Mouse (Mus musculus): ENCODE measurements around the gene Pabpn1. TPM values are rescaled to one million over a fixed set of nuclear protein-coding genes. Genes with fewer than 3 reads are reported as not detected.

Pabpn1 gene
- total RNA-seq, 2 experiments from 2014 or later, result 215 to 319 TPM

Other genes starting within 250 kb of the Pabpn1 start
- gene 1700123O20Rik, start 206.3 kb upstream of the Pabpn1 start, total RNA-seq (2014; fragmentation: Nextera tagmentation), result 44.3 and 69.7 TPM in 2 replicates
- gene 1700123O20Rik, start 206.3 kb upstream of the Pabpn1 start, total RNA-seq (2017), result 42.2 and 50.0 TPM in 2 replicates
- 236 and 252 TPM in 2 replicates for gene Acin1, start 205.6 kb upstream of the Pabpn1 start, total RNA-seq (2014; fragmentation: Nextera tagmentation)
- 198 and 208 TPM in 2 replicates for gene Acin1, start 205.6 kb upstream of the Pabpn1 start, total RNA-seq (2017)
- gene Gm29776, start 193.7 kb upstream of the Pabpn1 start, total RNA-seq (2014; fragmentation: Nextera tagmentation), result 0.15 TPM in 1 of 2 replicates, not detected in the other
- gene Gm29776, start 193.7 kb upstream of the Pabpn1 start, total RNA-seq (2017), result 0.22 TPM in 1 of 2 replicates, not detected in the other
- 23.1 and 45.9 TPM in 2 replicates for gene Cebpe, start 180.3 kb upstream of the Pabpn1 start, total RNA-seq (2014; fragmentation: Nextera tagmentation)
- 57.2 and 63.7 TPM in 2 replicates for gene Cebpe, start 180.3 kb upstream of the Pabpn1 start, total RNA-seq (2017)
- gene Slc7a8, start 110.6 kb upstream of the Pabpn1 start, total RNA-seq (2014; fragmentation: Nextera tagmentation), result 7.6 and 8.3 TPM in 2 replicates
- gene Slc7a8, start 110.6 kb upstream of the Pabpn1 start, total RNA-seq (2017), result 2.0 and 3.2 TPM in 2 replicates
- gene Rnf212b, start 78.4 kb upstream of the Pabpn1 start, total RNA-seq (2014; fragmentation: Nextera tagmentation), result not detected in 2 replicates
- gene Rnf212b, start 78.4 kb upstream of the Pabpn1 start, total RNA-seq (2017), result not detected in 2 replicates
- gene Homez, start 21.5 kb upstream of the Pabpn1 start, total RNA-seq (2014; fragmentation: Nextera tagmentation), result 14.3 and 19.1 TPM in 2 replicates
- 8.4 and 8.7 TPM in 2 replicates for gene Homez, start 21.5 kb upstream of the Pabpn1 start, total RNA-seq (2017)
- 12.2 and 21.1 TPM in 2 replicates for gene Ppp1r3e, start 14.9 kb upstream of the Pabpn1 start, total RNA-seq (2014; fragmentation: Nextera tagmentation)
- gene Ppp1r3e, start 14.9 kb upstream of the Pabpn1 start, total RNA-seq (2017), result 2.5 and 2.9 TPM in 2 replicates
- gene Bcl2l2, start 9.1 kb upstream of the Pabpn1 start, total RNA-seq (2014; fragmentation: Nextera tagmentation), result 9.4 and 13.5 TPM in 2 replicates
- 9.9 and 10.9 TPM in 2 replicates for gene Bcl2l2, start 9.1 kb upstream of the Pabpn1 start, total RNA-seq (2017)
- not detected in 2 replicates for gene Gm20521, start 9.1 kb upstream of the Pabpn1 start, total RNA-seq (2014; fragmentation: Nextera tagmentation)
- gene Gm20521, start 9.1 kb upstream of the Pabpn1 start, total RNA-seq (2017), result not detected in 2 replicates
- 1.4 and 2.8 TPM in 2 replicates for gene Slc22a17, start 20.6 kb downstream of the Pabpn1 start, total RNA-seq (2014; fragmentation: Nextera tagmentation)
- 0.52 and 0.77 TPM in 2 replicates for gene Slc22a17, start 20.6 kb downstream of the Pabpn1 start, total RNA-seq (2017)
- not detected in 2 replicates for gene Efs, start 33.6 kb downstream of the Pabpn1 start, total RNA-seq (2014; fragmentation: Nextera tagmentation)
- gene Efs, start 33.6 kb downstream of the Pabpn1 start, total RNA-seq (2017), result not detected in 2 replicates
- not detected in 2 replicates for gene Il25, start 40.2 kb downstream of the Pabpn1 start, total RNA-seq (2014; fragmentation: Nextera tagmentation)
- gene Il25, start 40.2 kb downstream of the Pabpn1 start, total RNA-seq (2017), result not detected in 2 replicates
- not detected in 2 replicates for gene Cmtm5, start 43.8 kb downstream of the Pabpn1 start, total RNA-seq (2014; fragmentation: Nextera tagmentation)
- gene Cmtm5, start 43.8 kb downstream of the Pabpn1 start, total RNA-seq (2017), result not detected in 2 replicates
- gene Myh6, start 74.4 kb downstream of the Pabpn1 start, total RNA-seq (2014; fragmentation: Nextera tagmentation), result not detected in 2 replicates
- not detected in 2 replicates for gene Myh6, start 74.4 kb downstream of the Pabpn1 start, total RNA-seq (2017)
- gene Gm17428, start 84.4 kb downstream of the Pabpn1 start, total RNA-seq (2014; fragmentation: Nextera tagmentation), result not detected in 2 replicates
- not detected in 2 replicates for gene Gm17428, start 84.4 kb downstream of the Pabpn1 start, total RNA-seq (2017)
- not detected in 2 replicates for gene Myh7, start 102.1 kb downstream of the Pabpn1 start, total RNA-seq (2014; fragmentation: Nextera tagmentation)
- gene Myh7, start 102.1 kb downstream of the Pabpn1 start, total RNA-seq (2017), result not detected in 2 replicates
- 50.2 and 65.5 TPM in 2 replicates for gene Ngdn, start 123.0 kb downstream of the Pabpn1 start, total RNA-seq (2014; fragmentation: Nextera tagmentation)
- gene Ngdn, start 123.0 kb downstream of the Pabpn1 start, total RNA-seq (2017), result 62.7 and 75.3 TPM in 2 replicates
- gene Zfhx2, start 199.8 kb downstream of the Pabpn1 start, total RNA-seq (2014; fragmentation: Nextera tagmentation), result 3.0 and 5.2 TPM in 2 replicates
- 0.26 and 0.82 TPM in 2 replicates for gene Zfhx2, start 199.8 kb downstream of the Pabpn1 start, total RNA-seq (2017)
- gene Thtpa, start 202.3 kb downstream of the Pabpn1 start, total RNA-seq (2014; fragmentation: Nextera tagmentation), result 11.9 and 16.2 TPM in 2 replicates
- gene Thtpa, start 202.3 kb downstream of the Pabpn1 start, total RNA-seq (2017), result 10.0 and 13.0 TPM in 2 replicates
- 56.6 and 87.9 TPM in 2 replicates for gene Ap1g2, start 214.1 kb downstream of the Pabpn1 start, total RNA-seq (2014; fragmentation: Nextera tagmentation)
- gene Ap1g2, start 214.1 kb downstream of the Pabpn1 start, total RNA-seq (2017), result 12.4 and 15.1 TPM in 2 replicates
- not detected in 2 replicates for gene Jph4, start 224.4 kb downstream of the Pabpn1 start, total RNA-seq (2014; fragmentation: Nextera tagmentation)
- gene Jph4, start 224.4 kb downstream of the Pabpn1 start, total RNA-seq (2017), result not detected in 2 replicates

Data from granulocyte monocyte progenitor cell, adult 5-6 weeks (primary cell).